Mouse (Mus musculus) myocyte (in vitro differentiated cells): ENCODE data around the gene Stn1. TPM values are rescaled to one million over a fixed set of nuclear protein-coding genes. Genes with fewer than 3 reads are reported as not detected.

Experiments used
- H3K27me3 ChIP-seq: one replicate; pipeline ENCODE4 v1.6.1; 2011; ENCODE audit not compliant: control insufficient read depth, insufficient read depth, insufficient read length
- H3K36me3 ChIP-seq: one replicate; pipeline ENCODE4 v1.6.1; 2011; ENCODE audit not compliant: control insufficient read depth, insufficient read depth
- H3K4me2 ChIP-seq: one replicate; pipeline ENCODE4 v1.6.1; 2011; ENCODE audit warnings: low read depth, control low read depth
- H3K4me3 ChIP-seq: one replicate; pipeline ENCODE4 v1.5.1; 2011; ENCODE audit warnings: mild to moderate bottlenecking, control low read depth, moderate library complexity
- H3K79me2 ChIP-seq: one replicate; pipeline ENCODE4 v1.6.1; 2011; ENCODE audit not compliant: control insufficient read depth, insufficient read depth
- H3ac ChIP-seq: one replicate; pipeline ENCODE4 v1.6.1; 2011; ENCODE audit not compliant: control insufficient read depth, insufficient read length
- CEBPB ChIP-seq: IDR thresholded peaks from 2 replicates; pipeline ENCODE4 v1.6.1; 2011; ENCODE audit warnings: mild to moderate bottlenecking, moderate library complexity; ENCODE audit not compliant: poor library complexity, insufficient read depth, severe bottlenecking
- E2F4 ChIP-seq: IDR thresholded peaks from one replicate; pipeline ENCODE4 v1.6.1; 2011; ENCODE audit warnings: mild to moderate bottlenecking, control low read depth, moderate library complexity; ENCODE audit not compliant: insufficient read depth
- MAX ChIP-seq: IDR thresholded peaks from one replicate; pipeline ENCODE4 v1.6.1; 2011; ENCODE audit warnings: low read depth, mild to moderate bottlenecking, control low read depth
- MYOD1 ChIP-seq, 3 experiments: IDR thresholded peaks; one replicate each; pipeline ENCODE4 v1.6.1; 2011; ENCODE audit warnings: control low read depth in 2 of 3, low read depth in 2 of 3, mild to moderate bottlenecking in 2 of 3, moderate library complexity in 1 of 3; ENCODE audit not compliant: insufficient read length in 2 of 3, control insufficient read depth in 1 of 3
- MYOG ChIP-seq, 3 experiments: IDR thresholded peaks; one replicate each; pipeline ENCODE4 v1.6.1; 2011; ENCODE audit warnings: control low read depth in 2 of 3, low read depth in 2 of 3, mild to moderate bottlenecking in 2 of 3; ENCODE audit not compliant: insufficient read length in 2 of 3, control insufficient read depth in 1 of 3, insufficient read depth in 1 of 3
- POLR2A ChIP-seq: IDR thresholded peaks from one replicate; pipeline ENCODE4 v1.6.1; 2011; ENCODE audit warnings: low read depth, mild to moderate bottlenecking, control low read depth, moderate library complexity; ENCODE audit not compliant: insufficient read length
- POLR2AphosphoS2 ChIP-seq: IDR thresholded peaks from one replicate; pipeline ENCODE4 v1.6.1; 2011; ENCODE audit warnings: low read depth, control low read depth; ENCODE audit not compliant: insufficient read length
- REST ChIP-seq: IDR thresholded peaks from one replicate; pipeline ENCODE4 v1.6.1; 2011; ENCODE audit warnings: mild to moderate bottlenecking, control low read depth, moderate library complexity; ENCODE audit not compliant: insufficient read depth, insufficient read length
- SRF ChIP-seq: IDR thresholded peaks from one replicate; pipeline ENCODE4 v1.6.1; 2011; ENCODE audit warnings: low read depth; ENCODE audit not compliant: control insufficient read depth, insufficient read length
- TCF12 ChIP-seq: IDR thresholded peaks from one replicate; pipeline ENCODE4 v1.6.1; 2011; ENCODE audit warnings: mild to moderate bottlenecking, control low read depth; ENCODE audit not compliant: poor library complexity, insufficient read depth, severe bottlenecking
- TCF3 ChIP-seq: IDR thresholded peaks from one replicate; pipeline ENCODE4 v1.6.1; 2011; ENCODE audit warnings: low read depth, control low read depth; ENCODE audit not compliant: insufficient read length
- USF1 ChIP-seq: IDR thresholded peaks from one replicate; pipeline ENCODE4 v1.6.1; 2011; ENCODE audit warnings: low read depth, mild to moderate bottlenecking, control low read depth, moderate library complexity
- polyA plus RNA-seq: library from polyadenylated mRNA; unstranded; fragments of >200 nt; fragmentation: generic; extraction: Trizol; gene quantifications from one replicate; pipeline ENCODE4 v1.2.1, GENCODE M21; 2012; ENCODE audit warnings: missing spikeins

Gene Stn1
- polyA plus RNA-seq, 1 experiment, result 43.9 TPM

DNA sequence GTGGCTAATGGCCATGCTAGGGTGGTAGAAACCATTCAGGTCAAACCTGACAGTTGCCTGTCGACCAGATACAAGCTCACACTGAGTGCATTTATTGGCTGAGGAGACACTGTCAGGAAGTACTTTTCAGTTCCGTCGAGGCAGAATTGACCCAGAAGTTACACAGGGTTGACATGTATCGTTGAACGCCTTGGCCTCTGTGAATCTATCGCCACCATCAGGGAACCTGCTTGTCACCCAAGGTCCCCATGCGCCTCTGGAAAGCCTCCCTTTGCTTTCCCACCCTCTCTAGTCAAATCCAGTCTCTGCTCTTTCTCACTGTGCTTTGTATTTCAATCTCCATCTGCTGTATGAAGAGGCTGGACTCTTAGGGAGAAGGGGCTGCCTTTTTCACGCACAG lies 28.7 kb upstream of the Stn1 start:
- Histone ChIP-seq H3K4me2 (no peak overlapping the region), H3K79me2 (no peaks in the 10 kb centered on the region), H3K27me3 (no peaks in the 10 kb centered on the region), H3K4me3 (no peak overlapping the region), H3K36me3 (no peaks in the 10 kb centered on the region), H3ac (no peak overlapping the region)
- no peak for TF ChIP-seq SRF

DNA sequence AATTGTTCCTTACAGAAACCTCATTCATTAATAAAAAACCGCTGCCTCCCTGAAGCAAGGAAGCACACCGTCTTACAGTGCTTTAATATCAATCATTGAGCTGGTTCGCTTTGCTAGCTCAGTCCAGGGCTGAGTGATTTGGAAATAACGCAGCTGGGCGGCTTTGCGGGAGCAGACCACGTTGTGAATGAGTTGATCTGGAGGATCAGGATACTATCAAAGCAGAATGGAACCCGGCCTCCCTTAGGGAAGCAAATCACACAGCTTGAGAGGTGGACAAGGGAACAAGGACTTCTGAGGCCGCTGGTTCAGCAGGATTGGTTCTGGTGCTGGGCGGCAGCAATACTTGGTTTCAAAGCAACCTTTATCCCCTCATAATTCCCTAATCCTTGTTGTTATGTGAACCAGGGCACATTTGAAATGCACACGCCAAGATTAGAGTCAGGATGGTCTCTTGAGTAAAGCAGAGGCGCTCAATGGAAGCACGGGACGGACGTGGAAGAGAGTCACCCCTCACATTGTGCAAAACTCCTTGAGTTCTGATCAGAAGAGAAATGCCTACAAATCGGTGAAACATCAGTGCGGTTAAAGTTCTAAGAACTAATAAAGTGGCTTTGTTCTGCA lies 27.8 kb upstream of the Stn1 start:
- Histone ChIP-seq H3K4me3 (no peak overlapping the region), H3K36me3 (no peaks in the 10 kb centered on the region), H3K4me2 (peak overlapping the region; percentile 18), H3K79me2 (no peaks in the 10 kb centered on the region), H3K27me3 (no peaks in the 10 kb centered on the region), H3ac (no peak overlapping the region)
- no peak for TF ChIP-seq SRF
- TF ChIP-seq REST, result no peak
- TF ChIP-seq CEBPB, result no peak
- no peak for TF ChIP-seq TCF3
- TF ChIP-seq USF1, result no peak

DNA sequence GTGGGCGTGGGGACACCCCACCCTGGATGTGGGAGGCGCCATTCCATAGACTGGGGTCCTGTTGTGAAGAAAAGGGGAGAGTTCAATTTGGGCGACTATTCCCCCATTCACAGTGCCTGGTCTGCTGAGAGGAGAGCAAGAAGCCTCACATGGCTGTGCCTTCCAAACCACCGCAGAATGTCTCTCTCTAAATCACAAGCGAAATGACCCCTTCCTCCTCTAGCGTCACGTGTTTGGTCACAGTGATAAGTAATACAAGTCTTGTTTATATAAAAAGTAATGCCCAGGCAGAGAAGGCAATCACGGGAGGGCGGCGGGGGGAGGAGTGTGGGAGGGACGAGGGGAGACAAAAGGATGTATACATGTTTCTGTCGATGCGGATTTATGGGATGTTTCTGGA lies 26.4 kb upstream of the Stn1 start:
- no peak overlapping the region for H3ac ChIP-seq

GRCm38 (mm10) chr19:47561996-47562441 lies 24.7 kb upstream of the Stn1 start:
- Histone ChIP-seq H3K27me3 (no peaks in the 10 kb centered on the region), H3K36me3 (no peaks in the 10 kb centered on the region), H3K4me2 (no peak overlapping the region), H3ac (no peak overlapping the region), H3K79me2 (no peaks in the 10 kb centered on the region), H3K4me3 (no peak overlapping the region)
- TF ChIP-seq MYOG (IDR thresholded peaks at IDR 0.05; ENCODE audit: control insufficient read depth in 1 of 3, insufficient read depth in 1 of 3, insufficient read length in 2 of 3, low read depth in 2 of 3) (no peak), USF1 (no peak)

More for the DNA sequence above, 26.4 kb upstream of the Stn1 start:
- H3K27me3 ChIP-seq, result no peaks in the 10 kb centered on the region
- H3K4me2 ChIP-seq, result no peak overlapping the region
- H3K4me3 ChIP-seq, result no peak overlapping the region
- H3K36me3 ChIP-seq, result no peaks in the 10 kb centered on the region
- TF ChIP-seq USF1 (no peak), POLR2AphosphoS2 (no peak), TCF12 (no peak), TCF3 (no peak), CEBPB (no peak), MYOD1 (IDR thresholded peaks at IDR 0.05; ENCODE audit: control insufficient read depth in 1 of 3, insufficient read length in 2 of 3, low read depth in 2 of 3) (no peak), POLR2A (no peak), MAX (no peak), REST (no peak), MYOG (IDR thresholded peaks at IDR 0.05; ENCODE audit: control insufficient read depth in 1 of 3, insufficient read depth in 1 of 3, insufficient read length in 2 of 3, low read depth in 2 of 3) (no peak), SRF (no peak), E2F4 (no peak)
- no peaks in the 10 kb centered on the region for H3K79me2 ChIP-seq

- H3K4me3 ChIP-seq, result no peak overlapping the region
- H3K36me3 ChIP-seq, result no peaks in the 10 kb centered on the region
- H3K27me3 ChIP-seq, result no peaks in the 10 kb centered on the region
- no peaks in the 10 kb centered on the region for H3K79me2 ChIP-seq
- H3K4me2 ChIP-seq, result no peak overlapping the region
- TF ChIP-seq MYOG (IDR thresholded peaks at IDR 0.05; ENCODE audit: control insufficient read depth in 1 of 3, insufficient read depth in 1 of 3, insufficient read length in 2 of 3, low read depth in 2 of 3) (no peak), POLR2AphosphoS2 (no peak), TCF12 (no peak), REST (no peak), SRF (no peak), MYOD1 (IDR thresholded peaks at IDR 0.05; ENCODE audit: control insufficient read depth in 1 of 3, insufficient read length in 2 of 3, low read depth in 2 of 3) (no peak), POLR2A (no peak), USF1 (no peak), MAX (no peak), CEBPB (no peak), E2F4 (no peak), TCF3 (no peak)
- H3ac ChIP-seq, result no peak overlapping the region
These were observed 23.3 kb upstream of the Stn1 start for GRCm38 (mm10) chr19:47560544-47561161.
